Mouse (Mus musculus) MEL (cell line): ENCODE measurements around the gene Prkag1. TPM values are rescaled to one million over a fixed set of nuclear protein-coding genes. Genes with fewer than 3 reads are reported as not detected.

Experiments used
- DNase-seq: peaks from one replicate; pipeline ENCODE4 v3.0.0; 2011; ENCODE audit warnings: low read depth, low spot score
- H3K27ac ChIP-seq: 2 replicates; pipeline ENCODE4 v1.5.1; 2012; ENCODE audit warnings: low read depth, mild to moderate bottlenecking, control low read depth, low read length, moderate library complexity; ENCODE audit not compliant: control insufficient read depth
- H3K27me3 ChIP-seq, 2 experiments: fragments of 150-350 bp in 1 of 2; sonication (generic) in 1 of 2; 2 replicates each; pipeline ENCODE4 v1.6.1; 2012; ENCODE audit warnings: low read length in 2 of 2, mild to moderate bottlenecking in 2 of 2, improper control_type of control experiment in 1 of 2, moderate library complexity in 1 of 2; ENCODE audit not compliant: insufficient read depth in 2 of 2, control insufficient read depth in 1 of 2
- H3K36me3 ChIP-seq, 2 experiments: 2 replicates each; pipeline ENCODE4 v1.6.1; 2012 to 2014; ENCODE audit warnings: low read length in 2 of 2, improper control_type of control experiment in 1 of 2, inconsistent platforms in 1 of 2, mild to moderate bottlenecking in 1 of 2; ENCODE audit not compliant: insufficient read depth in 2 of 2, control insufficient read depth in 1 of 2
- H3K4me1 ChIP-seq, 2 experiments: fragments of 150-350 bp in 1 of 2; sonication (generic) in 1 of 2; 2 replicates each; pipeline ENCODE4 v1.6.1; 2012; ENCODE audit warnings: low read length in 2 of 2, improper control_type of control experiment in 1 of 2, mild to moderate bottlenecking in 1 of 2; ENCODE audit not compliant: insufficient read depth in 2 of 2, control insufficient read depth in 1 of 2
- H3K4me3 ChIP-seq, 2 experiments: fragments of 150-350 bp in 1 of 2; sonication (generic) in 1 of 2; 2 replicates each; pipeline ENCODE4 v1.5.1; 2012; ENCODE audit warnings: low read depth in 2 of 2, low read length in 2 of 2, mild to moderate bottlenecking in 2 of 2, moderate library complexity in 2 of 2, control low read depth in 1 of 2, improper control_type of control experiment in 1 of 2; ENCODE audit not compliant: control insufficient read depth in 1 of 2, insufficient read depth in 1 of 2
- H3K79me2 ChIP-seq: 2 replicates; pipeline ENCODE4 v1.6.1; 2012; ENCODE audit warnings: mild to moderate bottlenecking, low read length, moderate library complexity; ENCODE audit not compliant: control insufficient read depth, poor library complexity, insufficient read depth
- H3K9ac ChIP-seq: 2 replicates; pipeline ENCODE4 v1.6.1; 2012; ENCODE audit warnings: low read depth, mild to moderate bottlenecking, control low read depth, low read length, moderate library complexity; ENCODE audit not compliant: control insufficient read depth, poor library complexity, severe bottlenecking
- H3K9me3 ChIP-seq: fragments of 150-350 bp; sonication (generic); replicated peaks from 2 replicates; pipeline ENCODE4 v1.6.1; 2012; ENCODE audit warnings: mild to moderate bottlenecking, low read length, improper control_type of control experiment, moderate library complexity; ENCODE audit not compliant: insufficient read depth
- BHLHE40 ChIP-seq: IDR thresholded peaks from 2 replicates; pipeline ENCODE4 v1.6.1; 2012; ENCODE audit warnings: low read depth, mild to moderate bottlenecking, inconsistent platforms, low read length, improper control_type of control experiment, borderline replicate concordance
- CTCF ChIP-seq, 3 experiments: IDR thresholded peaks in 2 of 3; conservative IDR thresholded peaks in 1 of 3; 2 replicates each; pipeline ENCODE4 v1.5.1; 2011 to 2012; ENCODE audit warnings: low read length in 3 of 3, low read depth in 2 of 3, mild to moderate bottlenecking in 2 of 3, improper control_type of control experiment in 1 of 3, inconsistent platforms in 1 of 3, mixed read lengths in 1 of 3, moderate library complexity in 1 of 3; ENCODE audit not compliant: control insufficient read depth in 1 of 3, insufficient read depth in 1 of 3, poor library complexity in 1 of 3, severe bottlenecking in 1 of 3
- E2F4 ChIP-seq: IDR thresholded peaks from 2 replicates; pipeline ENCODE4 v1.6.1; 2011; ENCODE audit warnings: low read depth, low read length, improper control_type of control experiment, borderline replicate concordance
- ELF1 ChIP-seq: IDR thresholded peaks from 2 replicates; pipeline ENCODE4 v1.6.1; 2014; ENCODE audit warnings: low read depth, mild to moderate bottlenecking, inconsistent platforms, low read length, improper control_type of control experiment, moderate library complexity
- ETS1 ChIP-seq: IDR thresholded peaks from 2 replicates; pipeline ENCODE4 v1.6.1; 2012; ENCODE audit warnings: low read depth, mild to moderate bottlenecking, inconsistent platforms, low read length, improper control_type of control experiment, moderate library complexity
- GABPA ChIP-seq: IDR thresholded peaks from 2 replicates; pipeline ENCODE4 v1.6.1; 2012; ENCODE audit warnings: low read depth, mild to moderate bottlenecking, inconsistent platforms, low read length, improper control_type of control experiment, moderate library complexity
- GATA1 ChIP-seq: IDR thresholded peaks from 2 replicates; pipeline ENCODE4 v1.6.1; 2011; ENCODE audit warnings: low read depth, low read length, improper control_type of control experiment
- JUND ChIP-seq: IDR thresholded peaks from 2 replicates; pipeline ENCODE4 v1.6.1; 2011; ENCODE audit warnings: low read depth, mild to moderate bottlenecking, improper control_type of control experiment, low read length
- MAFK ChIP-seq: IDR thresholded peaks from 2 replicates; pipeline ENCODE4 v1.6.1; 2011; ENCODE audit warnings: low read depth, mild to moderate bottlenecking, low read length, improper control_type of control experiment, borderline replicate concordance
- MAX ChIP-seq: IDR thresholded peaks from 2 replicates; pipeline ENCODE4 v1.6.1; 2011; ENCODE audit warnings: low read length, improper control_type of control experiment
- MAZ ChIP-seq: IDR thresholded peaks from 2 replicates; pipeline ENCODE4 v1.6.1; 2012; ENCODE audit warnings: low read depth, mild to moderate bottlenecking, inconsistent platforms, low read length, improper control_type of control experiment
- MXI1 ChIP-seq: IDR thresholded peaks from 2 replicates; pipeline ENCODE4 v1.6.1; 2011; ENCODE audit warnings: mild to moderate bottlenecking, low read depth, low read length, improper control_type of control experiment
- NELFE ChIP-seq: IDR thresholded peaks from 2 replicates; pipeline ENCODE4 v1.6.1; 2011; ENCODE audit warnings: low read depth, low read length, improper control_type of control experiment
- NRF1 ChIP-seq: IDR thresholded peaks from 2 replicates; pipeline ENCODE4 v1.6.1; 2014; ENCODE audit warnings: low read depth, mild to moderate bottlenecking, inconsistent platforms, low read length, improper control_type of control experiment, moderate library complexity; ENCODE audit not compliant: poor library complexity, insufficient read depth, severe bottlenecking
- POLR2A ChIP-seq, 2 experiments: IDR thresholded peaks; 2 replicates each; pipeline ENCODE4 v1.6.1; 2011 to 2012; ENCODE audit warnings: low read length in 2 of 2, mild to moderate bottlenecking in 2 of 2, control low read depth in 1 of 2, improper control_type of control experiment in 1 of 2, low read depth in 1 of 2, moderate library complexity in 1 of 2; ENCODE audit not compliant: control insufficient read depth in 1 of 2, insufficient read depth in 1 of 2, poor library complexity in 1 of 2
- RCOR1 ChIP-seq: IDR thresholded peaks from 2 replicates; pipeline ENCODE4 v1.6.1; 2012; ENCODE audit warnings: low read depth, mild to moderate bottlenecking, inconsistent platforms, low read length, improper control_type of control experiment
- SIN3A ChIP-seq: IDR thresholded peaks from 2 replicates; pipeline ENCODE4 v1.6.1; 2012; ENCODE audit warnings: low read length, improper control_type of control experiment, inconsistent platforms
- TBP ChIP-seq: IDR thresholded peaks from 2 replicates; pipeline ENCODE4 v1.8.0; 2011; ENCODE audit warnings: low read depth, low read length, improper control_type of control experiment
- TCF12 ChIP-seq: IDR thresholded peaks from 2 replicates; pipeline ENCODE4 v1.6.1; 2014; ENCODE audit warnings: low read depth, mild to moderate bottlenecking, inconsistent platforms, low read length, improper control_type of control experiment, moderate library complexity
- UBTF ChIP-seq: IDR thresholded peaks from 2 replicates; pipeline ENCODE4 v1.6.1; 2012; ENCODE audit warnings: low read depth, mild to moderate bottlenecking, inconsistent platforms, low read length, improper control_type of control experiment, moderate library complexity, borderline replicate concordance; ENCODE audit not compliant: insufficient read depth
- USF1 ChIP-seq: IDR thresholded peaks from 2 replicates; pipeline ENCODE4 v1.6.1; 2014; ENCODE audit warnings: low read depth, mild to moderate bottlenecking, inconsistent platforms, low read length, improper control_type of control experiment, moderate library complexity
- USF2 ChIP-seq, 2 experiments: IDR thresholded peaks; 2 replicates each; pipeline ENCODE4 v1.6.1; 2011 to 2012; ENCODE audit warnings: improper control_type of control experiment in 2 of 2, low read length in 2 of 2, borderline replicate concordance in 1 of 2, inconsistent platforms in 1 of 2, low read depth in 1 of 2, mild to moderate bottlenecking in 1 of 2; ENCODE audit not compliant: insufficient read depth in 1 of 2
- ZC3H11A ChIP-seq: IDR thresholded peaks from 2 replicates; pipeline ENCODE4 v1.6.1; 2012; ENCODE audit warnings: low read depth, mild to moderate bottlenecking, inconsistent platforms, low read length, improper control_type of control experiment
- polyA plus RNA-seq, 2 experiments: library from polyadenylated mRNA; stranded (reverse) in 1 of 2; unstranded in 1 of 2; fragments of >175 nt in 1 of 2; fragments of >200 nt in 1 of 2; gene quantifications; 2 replicates each; pipeline versions ENCODE4 v1.2.1 to v1.2.4; 2012; ENCODE audit warnings: low replicate concordance in 2 of 2, low read depth in 1 of 2; ENCODE audit not compliant: insufficient read length in 2 of 2, insufficient read depth in 1 of 2, missing spikeins in 1 of 2
- total RNA-seq: library from RNA; depleted of rRNA; stranded (reverse); fragments of 300-350 nt; gene quantifications from 2 replicates; pipeline ENCODE4 v1.2.3, GENCODE M21; 2012

Gene Prkag1
- total and polyA plus RNA-seq, 3 experiments, result 122 to 348 (median 141) TPM

GRCm38 (mm10) chr15:98869342-98870178 lies 38.2 kb upstream of the Prkag1 start:
- H3K79me2 ChIP-seq, result peaks cover 66% of the 10 kb centered on the region
- H3K4me3 ChIP-seq, result peak overlapping the region; percentile 78 to 92
- H3K9ac ChIP-seq, result peak overlapping the region; percentile 96
- no peak overlapping the region for H3K27ac ChIP-seq
- no peaks in the 10 kb centered on the region for H3K9me3 ChIP-seq
- H3K27me3 ChIP-seq, result no peaks in the 10 kb centered on the region
- H3K36me3 ChIP-seq, result peaks cover 9 to 23% of the 10 kb centered on the region in 2 experiments; a peak in 3 of 4 replicates
- H3K4me1 ChIP-seq, result peaks cover 14 to 21% of the 10 kb centered on the region in 2 experiments
- peak; percentile 76 for TF ChIP-seq MXI1
- TF ChIP-seq UBTF, result no peak
- 0 out of 2 replicates have a peak, but pooled peaks have one; percentile 10 for TF ChIP-seq MAX
- TF ChIP-seq BHLHE40, result no peak
- TF ChIP-seq GABPA, result no peak
- no peak for TF ChIP-seq CTCF (IDR thresholded peaks at IDR 0.05 in 2 of 3, conservative IDR thresholded peaks at IDR 0.05 in 1 of 3; ENCODE audit: control insufficient read depth in 1 of 3, insufficient read depth in 1 of 3, low read depth in 2 of 3, low read length in 3 of 3, poor library complexity in 1 of 3, severe bottlenecking in 1 of 3)
- TF ChIP-seq ZC3H11A, result no peak
- 0 out of 2 replicates have a peak, but pooled peaks have one; percentile 20 for TF ChIP-seq TBP
- TF ChIP-seq ELF1, result peak; percentile 87
- no peak for TF ChIP-seq E2F4
- TF ChIP-seq POLR2A (IDR thresholded peaks at IDR 0.05; ENCODE audit: control insufficient read depth in 1 of 2, insufficient read depth in 1 of 2, low read depth in 1 of 2, low read length in 2 of 2, poor library complexity in 1 of 2), result peak in 1 of 2 experiments; percentile 11; a peak in 1 of 4 replicates
- peak; percentile 28; the same call in 1 of the 2 replicates for TF ChIP-seq MAZ
- TF ChIP-seq TCF12, result peak; percentile 4; the same call in 1 of the 2 replicates
- peak; percentile 83 for TF ChIP-seq SIN3A
- no peak for TF ChIP-seq MAFK
- TF ChIP-seq ETS1, result no peak
- TF ChIP-seq, all 39 proteins: peak for 8
- DNase-seq, result peak; percentile 63

- Histone ChIP-seq H3K9me3 (no peaks in the 10 kb centered on the region), H3K9ac (peak overlapping the region; percentile 96), H3K27ac (0 out of 2 replicates have a peak overlapping the region, but pooled peaks have one; percentile 0)
- TF ChIP-seq RCOR1 (no peak), JUND (peak; percentile 58; the same call in 1 of the 2 replicates), SIN3A (peak; percentile 35; the same call in 1 of the 2 replicates), GABPA (no peak), ETS1 (0 out of 2 replicates have a peak, but pooled peaks have one; percentile 23), UBTF (no peak), GATA1 (peak; percentile 39; the same call in 1 of the 2 replicates), USF1 (0 out of 2 replicates have a peak, but pooled peaks have one; percentile 16), USF2 (IDR thresholded peaks at IDR 0.05; ENCODE audit: borderline replicate concordance in 1 of 2, insufficient read depth in 1 of 2, low read depth in 1 of 2, low read length in 2 of 2) (no peak), NELFE (no peak), NRF1 (peak; percentile 50; the same call in 1 of the 2 replicates)
- TF ChIP-seq, all 39 proteins: peak for 6
- H3K4me1 ChIP-seq, result peaks cover 14 to 21% of the 10 kb centered on the region in 2 experiments
- H3K4me3 ChIP-seq, result peak overlapping the region; percentile 78 to 92
- peak; percentile 59 for DNase-seq
- H3K27me3 ChIP-seq, result no peaks in the 10 kb centered on the region
- H3K36me3 ChIP-seq, result peaks cover 15 to 23% of the 10 kb centered on the region in 2 experiments
- H3K79me2 ChIP-seq, result peaks cover 66% of the 10 kb centered on the region
Measured at GRCm38 (mm10) chr15:98868346-98869063, 37.2 kb upstream of the Prkag1 start.
